Mouse (Mus musculus): ENCODE measurements around the gene Gabpb1. TPM values are rescaled to one million over a fixed set of nuclear protein-coding genes. Genes with fewer than 3 reads are reported as not detected.

Gabpb1 gene
- total RNA-seq (2023) = 61.6 TPM

DNA sequence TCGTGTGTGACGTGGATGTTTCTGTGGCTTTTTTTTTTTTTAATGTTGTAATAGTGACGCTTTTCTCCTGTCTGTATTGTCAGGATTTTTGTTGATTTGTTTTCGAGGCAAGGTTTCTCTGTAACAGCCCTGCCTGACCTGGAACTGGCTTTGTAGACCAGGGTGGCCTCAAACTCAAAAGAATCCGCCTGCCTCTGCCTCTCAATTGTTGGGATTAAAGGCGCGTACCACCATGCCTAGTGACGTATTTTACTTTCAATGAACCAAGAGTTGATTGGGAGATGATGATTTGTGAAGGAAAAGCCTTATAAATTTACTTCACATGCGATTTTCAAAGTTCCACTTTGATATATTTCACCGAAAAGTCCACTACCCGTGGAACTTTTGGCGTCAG lies at the start of gene Gabpb1:
Gabpb1 (minus strand) TSS at position 216 of the 394 bp plus-strand sequence.

DNA sequence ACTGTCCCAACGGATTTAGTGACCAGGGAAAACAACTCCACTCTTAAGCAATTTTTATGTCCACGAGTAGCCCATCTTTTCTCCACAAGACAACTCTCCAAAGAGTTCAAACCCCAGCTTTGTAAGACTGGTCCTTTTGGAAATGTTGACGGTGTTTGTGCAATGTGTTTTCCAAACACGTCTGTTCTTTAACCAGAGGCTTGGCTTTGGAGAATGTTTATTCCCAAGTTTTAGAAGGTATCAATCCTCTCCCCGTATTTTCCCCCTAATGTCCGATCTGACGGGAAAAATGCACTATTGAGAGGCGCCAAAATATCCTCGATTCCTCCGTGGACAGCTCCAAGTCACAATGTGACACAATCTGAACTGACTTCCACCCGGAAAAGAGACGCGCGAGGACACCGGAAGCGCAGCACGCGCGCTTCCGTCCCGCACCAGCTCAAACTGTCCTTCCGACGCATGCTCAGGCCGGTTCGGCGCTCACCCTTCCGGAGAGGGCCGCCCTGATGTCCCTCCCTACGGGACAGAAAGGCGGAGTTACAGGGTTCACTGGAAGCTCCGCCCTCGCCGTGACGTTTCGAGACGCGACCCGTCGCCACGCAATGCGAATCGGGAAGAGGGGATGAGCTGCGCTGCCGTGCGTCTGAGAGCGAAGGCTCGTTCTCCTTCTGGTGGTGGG lies 30.8 kb upstream of the Gabpb1 start, which contains the start of gene Usp8:
Usp8 (plus strand) TSS at position 570 of the 679 bp plus-strand sequence.

DNA sequence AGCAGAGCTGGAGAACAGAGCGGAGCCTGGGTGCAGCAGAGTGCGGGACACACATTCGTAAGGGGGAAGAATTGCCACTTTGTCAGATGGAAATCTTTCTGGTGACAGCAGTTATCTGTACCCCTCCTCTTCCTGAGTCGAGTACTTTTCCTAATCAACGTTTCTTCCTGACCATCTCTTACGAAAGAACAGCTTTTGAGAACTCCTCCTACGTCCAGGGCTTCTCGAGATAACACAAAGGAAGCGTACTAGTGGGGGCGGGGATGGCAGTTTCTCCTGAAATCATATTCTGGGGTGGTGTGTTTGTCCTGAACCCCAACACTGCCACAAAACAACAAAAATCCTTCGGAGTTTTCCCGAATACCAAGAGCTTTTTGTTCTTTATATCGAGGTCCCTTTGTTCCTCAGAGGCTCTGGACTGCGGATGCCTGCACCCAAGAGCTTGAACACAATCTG lies 56.9 kb downstream of the Gabpb1 start, which contains the start of gene Hdc:
Hdc (minus strand) TSS at position 51 of the 456 bp plus-strand sequence.

Other genes starting within 250 kb of the Gabpb1 start
- 37.1 TPM for gene Atp8b4, start 175.7 kb downstream of the Gabpb1 start, total RNA-seq (2023)
- not detected for gene Slc27a2, start 123.9 kb downstream of the Gabpb1 start, total RNA-seq (2023)
- 2.1 TPM for gene Hdc, start 57.0 kb downstream of the Gabpb1 start, total RNA-seq (2023)
- 39.5 TPM for gene Usp8, start 31.0 kb upstream of the Gabpb1 start, total RNA-seq (2023)
- gene Usp50, start 107.1 kb upstream of the Gabpb1 start, total RNA-seq (2023) = not detected
- gene Trpm7, start 199.9 kb upstream of the Gabpb1 start, total RNA-seq (2023) = 134 TPM